8 mouse cellular contexts compared by ENCODE assay signal in genomic region chr10:41303639-41304444, GRCm38 (mm10). TPM values are rescaled to one million over a fixed set of nuclear protein-coding genes. Genes with fewer than 3 reads are reported as not detected.
DNase-seq lines count a peak whose midpoint lies in the region; ATAC-seq and TF ChIP-seq lines count a peak whose summit lies in the region.

Gene Ak9, plus strand, starts transcription at chr10:41303980.

- TF ChIP-seq RAD21 in MEL (IDR thresholded peaks at IDR 0.05; ENCODE audit: low read depth, low read length), result peak; percentile 42

- no peaks in the 10 kb centered on the region for H3K27me3 ChIP-seq in MEL (ENCODE audit: control insufficient read depth in 1 of 2, insufficient read depth in 2 of 2, low read length in 2 of 2)
- H3K27me3 ChIP-seq in cerebellum, adult 2 months (ENCODE audit: control insufficient read depth, insufficient read depth, low read length), result no peaks in the 10 kb centered on the region
- H3K27me3 ChIP-seq in forebrain, postnatal 0 days (ENCODE audit: insufficient read depth, low read length), result no peaks in the 10 kb centered on the region
- H3K27me3 ChIP-seq in neural tube, embryonic 15.5 days (replicated peaks), result no peaks in the 10 kb centered on the region

- H3K4me2 ChIP-seq in forebrain, postnatal 0 days (ENCODE audit: low read depth), result peak within 1 kb of the TSS; percentile 72
- peak within 1 kb of the TSS; percentile 98 for H3K4me2 ChIP-seq in neural tube, embryonic 15.5 days

- no peak for TF ChIP-seq POLR2A in MEL (IDR thresholded peaks at IDR 0.05; ENCODE audit: control insufficient read depth in 1 of 2, insufficient read depth in 1 of 2, low read depth in 1 of 2, low read length in 2 of 2, poor library complexity in 1 of 2)
- TF ChIP-seq POLR2A in cerebellum, adult 2 months (IDR thresholded peaks at IDR 0.05; ENCODE audit: borderline replicate concordance, insufficient read depth, low read length), result no peak
- peak; percentile 22; the same call in 1 of the 2 replicates for TF ChIP-seq POLR2A in lung, adult 2 months (IDR thresholded peaks at IDR 0.05; ENCODE audit: borderline replicate concordance, extremely low read depth, low read depth, low read length)

- peak; percentile 38 to 74 (median 68) for TF ChIP-seq CTCF in MEL (IDR thresholded peaks at IDR 0.05 in 2 of 3, conservative IDR thresholded peaks at IDR 0.05 in 1 of 3; ENCODE audit: control insufficient read depth in 1 of 3, insufficient read depth in 1 of 3, low read depth in 2 of 3, low read length in 3 of 3, poor library complexity in 1 of 3, severe bottlenecking in 1 of 3)
- TF ChIP-seq CTCF in cerebellum, adult 2 months (IDR thresholded peaks at IDR 0.05; ENCODE audit: borderline replicate concordance, insufficient read depth, low read depth, low read length), result peak; percentile 55
- TF ChIP-seq CTCF in forebrain, postnatal 0 days (IDR thresholded peaks at IDR 0.05; ENCODE audit: low read depth), result peak; percentile 72
- TF ChIP-seq CTCF in layer of hippocampus, adult 2 months (conservative IDR thresholded peaks at IDR 0.05), result peak; percentile 90
- peak; percentile 49 for TF ChIP-seq CTCF in lung, adult 2 months (IDR thresholded peaks at IDR 0.05; ENCODE audit: insufficient read depth, low read length)

- no peak for TF ChIP-seq EP300 in MEL (IDR thresholded peaks at IDR 0.05; ENCODE audit: low read depth in 1 of 2, low read length in 2 of 2)

- H3K36me3 ChIP-seq in MEL (ENCODE audit: control insufficient read depth in 1 of 2, insufficient read depth in 2 of 2, low read length in 2 of 2), result peaks cover 0 to 6% of the 10 kb centered on the region in 2 experiments; a peak in 2 of 4 replicates
- H3K36me3 ChIP-seq in forebrain, postnatal 0 days (ENCODE audit: insufficient read depth), result no peaks in the 10 kb centered on the region
- H3K36me3 ChIP-seq in neural tube, embryonic 15.5 days, result no peaks in the 10 kb centered on the region

- H3K9me3 ChIP-seq in MEL (replicated peaks; ENCODE audit: insufficient read depth, low read length), result no peaks in the 10 kb centered on the region
- no peaks in the 10 kb centered on the region for H3K9me3 ChIP-seq in forebrain, postnatal 0 days (ENCODE audit: low read length)
- H3K9me3 ChIP-seq in neural tube, embryonic 15.5 days (replicated peaks), result no peaks in the 10 kb centered on the region

- peak within 1 kb of the TSS; percentile 68 to 79 for H3K4me3 ChIP-seq in MEL (ENCODE audit: control insufficient read depth in 1 of 2, insufficient read depth in 1 of 2, low read depth in 2 of 2, low read length in 2 of 2)
- H3K4me3 ChIP-seq in cerebellum, adult 2 months (replicated peaks; ENCODE audit: insufficient read depth, low read depth, low read length), result peak within 1 kb of the TSS; percentile 90
- H3K4me3 ChIP-seq in forebrain, postnatal 0 days (ENCODE audit: low read depth, low read length), result peak within 1 kb of the TSS; percentile 70
- H3K4me3 ChIP-seq in layer of hippocampus, adult 2 months, result peak within 1 kb of the TSS; percentile 80
- peak within 1 kb of the TSS; percentile 90 for H3K4me3 ChIP-seq in lung, adult 2 months (replicated peaks; ENCODE audit: extremely low read depth, low read depth, low read length)
- peak within 1 kb of the TSS; percentile 96 for H3K4me3 ChIP-seq in neural tube, embryonic 15.5 days (replicated peaks)

- under 1% methylated on average over 25 of the region's 25 CpGs for WGBS in cerebellum, adult 2 months
- WGBS in forebrain, postnatal 0 days, result 1% methylated on average over 25 of the region's 25 CpGs
- under 1% methylated on average over 25 of the region's 25 CpGs for WGBS in lung, adult 2 months
- WGBS in neural tube, embryonic 15.5 days, result 1% methylated on average over 25 of the region's 25 CpGs

- ATAC-seq in forebrain, postnatal 0 days, result peak; percentile 70
- ATAC-seq in neural tube, embryonic 15.5 days (ENCODE audit: low FRiP score), result peak; percentile 89

- peak; percentile 92 for DNase-seq in MEL (ENCODE audit: low read depth, low spot score)
- peak; percentile 85 to 87 for DNase-seq in cerebellum, adult 2 months
- peak; percentile 90 for DNase-seq in forebrain, postnatal 0 days
- DNase-seq in heart, postnatal 4 days, result peak; percentile 86
- DNase-seq in layer of hippocampus, adult 2 months (ENCODE audit: low spot score in 2 of 2), result peak; percentile 83 to 90
- DNase-seq in lung, adult 2 months, result peak; percentile 84
- DNase-seq in testis, postnatal 10 days (ENCODE audit: low spot score), result peak; percentile 90

- H3K4me1 ChIP-seq in MEL (ENCODE audit: control insufficient read depth in 1 of 2, insufficient read depth in 2 of 2, low read length in 2 of 2), result peaks cover 0 to 4% of the 10 kb centered on the region in 2 experiments; a peak in 1 of 4 replicates
- no peaks in the 10 kb centered on the region; the same call in 1 of the 2 replicates for H3K4me1 ChIP-seq in cerebellum, adult 2 months (ENCODE audit: control insufficient read depth, insufficient read depth, low read length)
- no peaks in the 10 kb centered on the region; the same call in 1 of the 2 replicates for H3K4me1 ChIP-seq in forebrain, postnatal 0 days (ENCODE audit: insufficient read depth)
- peaks cover 4% of the 10 kb centered on the region for H3K4me1 ChIP-seq in lung, adult 2 months (ENCODE audit: control insufficient read depth, insufficient read depth, low read length)
- H3K4me1 ChIP-seq in neural tube, embryonic 15.5 days, result peaks cover 13% of the 10 kb centered on the region

- peak within 1 kb of the TSS; percentile 61 for H3K27ac ChIP-seq in MEL (ENCODE audit: control insufficient read depth, low read depth, low read length)
- peak within 1 kb of the TSS; percentile 35; the same call in 1 of the 2 replicates for H3K27ac ChIP-seq in cerebellum, adult 2 months (ENCODE audit: insufficient read depth, low read length)
- peak within 1 kb of the TSS; percentile 91 for H3K27ac ChIP-seq in forebrain, postnatal 0 days (ENCODE audit: low read depth, low read length)
- peak within 1 kb of the TSS; percentile 91 for H3K27ac ChIP-seq in layer of hippocampus, adult 2 months
- H3K27ac ChIP-seq in neural tube, embryonic 15.5 days (replicated peaks), result peak within 1 kb of the TSS; percentile 88

- peak within 1 kb of the TSS; percentile 72 for H3K9ac ChIP-seq in MEL (ENCODE audit: control insufficient read depth, low read depth, low read length, poor library complexity, severe bottlenecking)
- H3K9ac ChIP-seq in forebrain, postnatal 0 days, result peak within 1 kb of the TSS; percentile 91
- H3K9ac ChIP-seq in neural tube, embryonic 15.5 days (replicated peaks), result peak within 1 kb of the TSS; percentile 84

- H3K79me2 ChIP-seq in MEL (ENCODE audit: control insufficient read depth, insufficient read depth, low read length, poor library complexity), result peaks cover 11% of the 10 kb centered on the region

TF ChIP-seq in MEL, 35 proteins besides CTCF, POLR2A, EP300 and RAD21:
- peak; percentile 19 for TF ChIP-seq ZC3H11A (IDR thresholded peaks at IDR 0.05; ENCODE audit: low read depth, low read length)
- TF ChIP-seq ZNF384 (IDR thresholded peaks at IDR 0.05; ENCODE audit: low read depth, low read length), result 0 out of 2 replicates have a peak, but pooled peaks have one; percentile 36
- 0 out of 2 replicates have a peak, but pooled peaks have one; percentile 14 for TF ChIP-seq TBP (IDR thresholded peaks at IDR 0.05; ENCODE audit: low read depth, low read length)
- peak; percentile 60 for TF ChIP-seq MXI1 (IDR thresholded peaks at IDR 0.05; ENCODE audit: low read depth, low read length)
- TF ChIP-seq SMC3 (IDR thresholded peaks at IDR 0.05; ENCODE audit: low read depth, low read length), result peak; percentile 67
- TF ChIP-seq ELF1 (IDR thresholded peaks at IDR 0.05; ENCODE audit: low read depth, low read length), result peak; percentile 53; the same call in 1 of the 2 replicates
- no peak for TF ChIP-seq MEF2A (IDR thresholded peaks at IDR 0.05; ENCODE audit: extremely low read depth, insufficient replicate concordance, low read depth, low read length, poor library complexity, severe bottlenecking)
- TF ChIP-seq GATA1 (IDR thresholded peaks at IDR 0.05; ENCODE audit: low read depth, low read length), result no peak
TF ChIP-seq in MEL: peak in this region for 6.

RNA-seq across cellular contexts. Expression of gene Ak9, which starts in this region (rescaled TPM):
- not detected in 2 replicates for total RNA-seq in MEL (2012; rRNA removed)
- polyA plus RNA-seq in MEL (2012; ENCODE audit: insufficient read depth in 1 of 2, insufficient read length in 2 of 2, low read depth in 1 of 2, low replicate concordance in 2 of 2, missing spikeins in 1 of 2), result under 1 TPM in 1 of 2 experiments, not detected in 1; 0.21 TPM
- 0.07 and 0.08 TPM in 2 replicates for polyA plus RNA-seq in cerebellum, adult 2 months (2012; rRNA removed)
- 0.31 and 0.48 TPM in 2 replicates for total RNA-seq in forebrain, postnatal 0 days (2014; rRNA removed)
- polyA plus RNA-seq in forebrain, postnatal 0 days (2015; fragmentation: Nextera tagmentation; extraction: Ambion mirVana), result 0.21 and 0.34 TPM in 2 replicates
- total RNA-seq in heart, postnatal 4 days (2021), result under 1 TPM in 1 of 2 experiments, not detected in 1; 0.07 TPM
- under 1 TPM; 0.12 to 0.20 TPM for total RNA-seq in layer of hippocampus, adult 2 months (2021)
- polyA plus RNA-seq in lung, adult 2 months (2012; rRNA removed), result 0.38 and 0.56 TPM in 2 replicates
- 0.10 and 0.19 TPM in 2 replicates for polyA plus RNA-seq in neural tube, embryonic 15.5 days (2015; fragmentation: Nextera tagmentation; extraction: Ambion mirVana)

Comparison
In these comparisons a context has a peak if more than half of its experiments do, and no peak if none do; other contexts are left out.
1. Peak in every context shown above with its lines: DNase-seq, ATAC-seq, H3K4me3 ChIP-seq and H3K27ac ChIP-seq.
2. Peak in DNase-seq, H3K4me3 ChIP-seq, H3K27ac ChIP-seq and H3K9ac ChIP-seq in MEL; RNA of the gene not detected or under 1 TPM.
3. Peak in DNase-seq, H3K4me3 ChIP-seq and H3K27ac ChIP-seq in cerebellum, adult 2 months; RNA of the gene not detected or under 1 TPM.
4. Peak in DNase-seq, ATAC-seq, H3K4me3 ChIP-seq, H3K27ac ChIP-seq, H3K9ac ChIP-seq and H3K4me2 ChIP-seq in forebrain, postnatal 0 days; RNA of the gene not detected or under 1 TPM.
5. Peak in DNase-seq in heart, postnatal 4 days; RNA of the gene not detected or under 1 TPM.
6. Peak in DNase-seq, H3K4me3 ChIP-seq and H3K27ac ChIP-seq in layer of hippocampus, adult 2 months; RNA of the gene not detected or under 1 TPM.
7. Peak in DNase-seq and H3K4me3 ChIP-seq in lung, adult 2 months; RNA of the gene not detected or under 1 TPM.
8. Peak in ATAC-seq, H3K4me3 ChIP-seq, H3K27ac ChIP-seq, H3K9ac ChIP-seq and H3K4me2 ChIP-seq in neural tube, embryonic 15.5 days; RNA of the gene not detected or under 1 TPM.
9. H3K27ac ChIP-seq: peak in every context shown above with its lines; median percentile 91 in forebrain, postnatal 0 days; 91 in layer of hippocampus, adult 2 months; 88 in neural tube, embryonic 15.5 days; 61 in MEL; 35 in cerebellum, adult 2 months.